Mouse (Mus musculus): ENCODE measurements around the gene Ift122.
A peak's percentile ranks its signal among the peaks of the same experiment; 100 is the strongest.

The Ift122 gene

DNA sequence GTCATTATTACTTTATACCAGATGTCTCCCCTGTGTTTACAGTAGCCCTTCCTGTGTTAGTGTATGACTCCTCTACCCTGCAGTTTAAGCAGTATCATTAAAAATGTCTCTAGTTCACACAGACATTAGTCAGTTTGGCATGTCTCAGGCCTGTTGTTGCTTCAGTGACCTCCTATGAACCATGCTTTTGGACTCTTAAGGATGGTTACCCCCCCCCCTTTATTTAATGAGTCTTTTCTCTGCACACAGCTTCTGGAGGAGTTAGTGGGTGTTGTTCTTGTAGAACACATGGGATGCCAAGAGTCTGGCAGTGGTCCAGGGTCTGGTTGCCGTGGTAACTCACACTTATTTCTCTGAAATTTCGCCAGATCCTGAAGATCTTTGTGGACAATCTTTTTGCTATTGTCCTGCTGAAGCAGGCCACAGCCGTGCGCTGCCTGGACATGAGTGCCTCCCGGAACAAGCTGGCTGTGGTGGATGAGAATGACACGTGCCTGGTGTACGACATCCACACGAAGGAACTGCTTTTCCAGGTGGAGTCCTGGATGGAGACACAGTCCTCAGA lies 38.3 kb downstream of the Ift122 start:
- DNase-seq (ENCODE audit: low spot score in 2 of 2) = peak; percentile 44 to 81

- no peak for DNase-seq (ENCODE audit: low spot score in 2 of 2)
Observed at GRCm38 (mm10) chr6:115892363-115892762, 39.1 kb downstream of the Ift122 start.

- DNase-seq (ENCODE audit: low spot score in 2 of 2) = no peak
Observed at GRCm38 (mm10) chr6:115896346-115896745, 43.1 kb downstream of the Ift122 start.

GRCm38 (mm10) chr6:115897117-115897516 lies 43.8 kb downstream of the Ift122 start:
- DNase-seq (ENCODE audit: low spot score in 2 of 2) = no peak

GRCm38 (mm10) chr6:115897926-115898520 lies 44.8 kb downstream of the Ift122 start:
- no peak for DNase-seq (ENCODE audit: low spot score in 2 of 2)

DNA sequence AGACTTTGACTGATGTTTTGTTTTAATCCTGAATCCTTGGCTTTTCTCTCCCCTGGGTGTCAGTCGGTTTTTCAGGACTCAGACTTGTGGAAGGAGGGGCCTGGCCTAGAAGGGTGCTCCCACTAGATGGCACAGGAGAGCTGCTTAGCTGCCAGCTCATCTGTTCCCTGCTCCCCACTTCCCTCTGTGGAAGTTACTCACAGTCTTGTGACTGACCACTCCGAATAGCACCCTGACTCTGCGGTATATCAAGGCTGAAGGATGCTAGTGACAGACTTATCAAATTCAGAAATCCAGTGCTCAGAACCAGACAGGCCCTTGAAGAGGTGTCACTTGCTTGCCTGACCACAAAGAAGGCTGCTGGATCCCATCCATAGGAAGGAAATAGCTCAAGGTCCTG lies 47.8 kb downstream of the Ift122 start:
- peak; percentile 55 to 73 for DNase-seq (ENCODE audit: low spot score in 2 of 2)

GRCm38 (mm10) chr6:115901489-115901931 lies 48.2 kb downstream of the Ift122 start:
- DNase-seq (ENCODE audit: low spot score in 2 of 2) = no peak

DNA sequence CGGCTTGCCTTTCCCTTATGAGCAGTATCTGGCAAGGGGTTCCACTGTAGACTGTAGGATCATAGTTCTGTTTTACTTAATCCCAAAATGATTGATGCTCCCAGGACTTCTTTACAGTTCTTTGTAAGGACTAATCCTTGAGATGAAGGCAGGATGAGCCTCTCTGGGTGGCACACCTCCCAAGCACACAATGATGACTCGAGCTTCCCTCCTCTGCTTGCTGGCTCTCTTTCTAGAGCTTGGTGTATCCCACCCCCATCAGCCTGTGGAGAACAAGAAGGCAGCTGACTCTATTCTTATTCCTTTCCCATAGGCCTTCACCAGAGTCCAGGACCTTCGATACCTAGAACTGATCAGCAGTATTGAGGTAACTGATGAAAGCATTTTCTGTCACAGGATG lies 49.3 kb downstream of the Ift122 start:
- no peak for DNase-seq (ENCODE audit: low spot score in 2 of 2)

- DNase-seq (ENCODE audit: low spot score in 2 of 2) = no peak
Observed at GRCm38 (mm10) chr6:115905568-115905967, 52.3 kb downstream of the Ift122 start.

DNA sequence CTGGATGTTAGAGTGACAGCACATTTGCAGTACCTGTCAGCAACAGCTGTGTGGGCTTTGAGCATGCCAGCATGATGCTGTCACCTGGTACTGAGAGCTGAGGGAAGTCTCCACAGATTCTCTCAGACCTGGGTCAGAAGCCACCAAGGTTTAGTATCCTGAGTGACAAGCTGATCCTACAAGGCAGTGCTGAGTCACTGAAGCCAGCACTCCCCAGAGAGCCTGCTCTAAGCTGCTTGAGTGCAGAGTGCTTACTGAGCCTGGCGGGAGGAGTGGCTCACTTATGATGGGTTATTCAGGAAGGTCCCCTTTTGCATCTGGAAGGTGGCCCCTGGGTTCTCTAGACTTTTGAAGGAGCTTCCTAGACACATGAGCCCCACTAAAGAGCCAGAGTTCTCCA lies 53.2 kb downstream of the Ift122 start:
- DNase-seq (ENCODE audit: low spot score in 2 of 2) = no peak

GRCm38 (mm10) chr6:115906871-115907270 lies 53.6 kb downstream of the Ift122 start:
- no peak for DNase-seq (ENCODE audit: low spot score in 2 of 2)

DNA sequence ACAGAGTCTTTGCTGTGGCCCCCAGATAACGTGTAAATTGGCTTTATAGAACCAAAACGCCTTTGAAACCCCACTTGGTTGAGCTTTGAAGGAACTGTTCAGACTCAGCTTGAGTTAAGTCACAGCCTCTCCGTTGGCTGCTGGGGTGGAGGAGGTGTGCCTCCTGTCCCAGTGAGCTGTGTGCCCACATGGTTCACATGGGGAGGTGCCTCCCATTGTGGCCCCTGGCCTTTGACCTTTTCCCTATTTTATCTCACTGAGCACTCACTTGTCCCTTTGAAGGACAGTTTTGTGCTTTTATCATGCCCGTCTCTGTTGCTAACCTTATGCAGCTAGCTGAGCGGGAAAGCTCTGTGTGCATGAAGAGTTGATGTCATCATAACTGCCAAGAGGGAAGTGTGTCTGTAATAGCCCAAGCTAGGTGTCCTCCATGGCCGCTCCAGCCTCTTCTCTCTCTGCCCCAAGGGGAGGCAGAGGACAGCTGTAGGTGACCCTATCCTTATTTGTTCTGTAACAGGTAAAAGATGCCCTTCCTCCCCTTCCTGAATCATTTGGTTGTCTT lies 55.2 kb downstream of the Ift122 start:
- DNase-seq (ENCODE audit: low spot score in 2 of 2) = no peak

DNA sequence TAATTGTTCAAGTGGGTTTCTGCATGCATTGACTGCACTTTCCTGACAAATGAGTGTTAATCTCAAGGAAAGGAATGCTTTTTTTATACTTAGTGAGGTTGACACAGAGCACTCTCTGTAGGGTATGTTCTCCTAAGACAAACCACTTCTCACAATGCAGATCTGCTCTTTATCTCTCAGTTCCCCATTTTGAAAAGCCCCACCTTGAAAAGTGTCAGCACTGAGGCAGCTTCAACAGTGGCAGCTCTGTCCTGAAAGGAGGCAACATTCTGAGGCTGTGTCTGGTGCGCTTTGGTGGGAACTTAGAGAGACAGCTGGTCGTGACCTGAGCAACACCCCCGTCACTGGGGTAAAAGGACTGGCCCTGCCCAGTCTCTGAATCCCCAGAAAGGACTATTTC lies 55.8 kb downstream of the Ift122 start:
- DNase-seq (ENCODE audit: low spot score in 2 of 2) = no peak

GRCm38 (mm10) chr6:115909940-115910339 lies 56.7 kb downstream of the Ift122 start:
- no peak for DNase-seq (ENCODE audit: low spot score in 2 of 2)

- no peak for DNase-seq (ENCODE audit: low spot score in 2 of 2)
Observed at GRCm38 (mm10) chr6:115911763-115912162, 58.5 kb downstream of the Ift122 start.

DNA sequence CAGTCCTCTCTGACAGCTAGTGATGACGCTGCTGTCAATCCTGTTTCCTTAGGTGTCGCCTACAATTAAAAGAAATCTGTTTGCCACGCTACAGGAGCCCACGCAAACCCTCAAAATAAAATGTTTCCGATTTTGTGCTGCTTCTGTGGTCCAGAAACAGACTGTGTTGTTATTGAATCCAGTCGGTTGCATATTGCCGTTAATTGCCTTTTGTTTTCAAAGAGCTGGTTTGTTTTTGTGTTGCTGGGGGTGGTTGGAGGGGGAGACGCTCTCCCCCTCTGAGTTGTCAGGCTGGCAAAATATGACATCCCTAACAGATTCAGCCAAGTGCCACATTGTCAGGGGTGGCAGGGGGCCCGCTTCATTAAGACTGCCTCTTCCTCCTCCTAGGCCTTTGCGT lies 60.2 kb downstream of the Ift122 start:
- DNase-seq (ENCODE audit: low spot score in 2 of 2) = no peak

- DNase-seq (ENCODE audit: low spot score in 2 of 2) = no peak
Observed at GRCm38 (mm10) chr6:115914511-115915202, 61.4 kb downstream of the Ift122 start.

DNA sequence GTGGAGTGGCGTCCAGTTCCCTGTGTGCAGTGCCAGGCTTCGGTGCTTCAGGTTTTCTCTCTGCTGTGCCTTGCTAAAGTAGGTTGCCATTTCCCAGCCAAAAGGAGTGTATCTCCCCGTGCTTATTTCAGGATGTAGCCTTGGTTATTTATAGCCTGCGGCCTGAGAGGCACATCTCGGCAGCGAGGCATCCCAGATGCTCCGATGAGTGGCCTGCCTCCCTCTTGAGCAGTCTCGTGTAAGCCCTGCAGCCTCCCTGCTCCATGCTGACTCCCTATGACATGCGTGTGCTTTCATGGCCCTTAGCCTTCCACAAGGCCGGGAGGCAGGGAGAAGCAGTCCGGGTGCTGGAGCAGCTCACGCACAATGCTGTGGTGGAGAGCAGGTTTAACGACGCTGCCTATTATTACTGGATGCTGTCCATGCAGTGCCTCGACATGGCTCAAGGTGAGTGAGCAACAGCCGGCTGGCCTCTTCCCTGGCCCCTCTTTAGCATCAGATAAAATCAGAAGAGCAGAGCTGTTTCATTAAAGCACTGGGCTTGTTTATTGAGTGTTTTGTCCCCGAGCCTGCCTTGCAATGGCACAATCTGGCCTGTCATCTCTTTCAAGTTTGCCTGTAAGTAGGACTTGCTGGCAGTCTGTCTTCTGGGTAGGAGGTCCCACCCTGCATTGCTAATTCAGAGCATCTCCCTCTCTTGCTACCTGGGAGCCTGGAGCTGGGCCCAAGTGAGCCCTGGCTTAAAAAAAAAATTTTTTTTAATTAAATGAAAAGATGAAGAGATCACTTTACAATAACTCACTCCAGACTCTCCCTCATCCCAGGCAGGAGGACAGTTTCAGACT lies 62.6 kb downstream of the Ift122 start:
- no peak for DNase-seq (ENCODE audit: low spot score in 2 of 2)

DNA sequence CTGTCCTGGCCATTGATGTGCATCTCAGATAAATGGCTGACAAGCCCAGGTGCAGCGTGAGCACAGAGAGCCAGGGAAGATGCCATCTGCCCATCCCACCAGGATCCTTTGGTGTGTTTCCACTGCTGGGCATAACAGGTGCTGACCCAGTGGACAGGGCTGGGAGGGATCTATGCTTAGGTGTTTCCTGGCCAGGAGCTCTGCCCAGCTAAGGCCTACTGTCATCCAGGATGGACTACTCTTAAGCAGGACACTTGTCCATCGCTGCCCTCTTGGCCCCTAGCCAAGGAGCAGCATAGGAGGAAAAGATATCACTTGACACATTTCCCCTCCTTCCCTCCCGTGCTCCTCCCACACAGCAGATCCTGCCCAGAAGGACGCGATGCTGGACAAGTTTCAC lies 63.3 kb downstream of the Ift122 start:
- DNase-seq (ENCODE audit: low spot score in 2 of 2) = no peak

GRCm38 (mm10) chr6:115918615-115919014 lies 65.3 kb downstream of the Ift122 start:
- DNase-seq (ENCODE audit: low spot score in 2 of 2) = no peak

- no peak for DNase-seq (ENCODE audit: low spot score in 2 of 2)
Observed at GRCm38 (mm10) chr6:115919876-115920275, 66.6 kb downstream of the Ift122 start.

DNA sequence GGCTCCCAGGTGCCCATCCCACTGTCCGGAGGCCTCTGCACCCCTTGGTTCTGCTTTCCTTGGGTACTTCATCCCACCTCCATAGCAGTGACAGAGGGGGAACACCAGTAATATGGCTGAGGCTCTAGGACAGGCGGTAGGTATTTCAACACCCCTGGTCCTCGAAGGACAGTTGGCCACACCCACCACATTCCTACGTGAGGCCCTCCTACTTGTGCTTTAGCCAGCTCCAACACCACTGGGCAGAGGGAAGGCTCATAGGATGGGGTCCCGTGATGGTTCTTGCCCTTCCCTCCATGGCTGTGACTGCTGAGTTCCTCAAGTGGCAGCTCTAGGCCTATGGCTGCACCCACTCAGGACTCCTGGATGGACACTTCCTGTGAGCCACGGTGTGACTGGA lies 71.6 kb downstream of the Ift122 start:
- no peak for DNase-seq (ENCODE audit: low spot score in 2 of 2)

Data from urinary bladder, postnatal 4 days (tissue).